Mouse (Mus musculus): ENCODE measurements around the gene Ahctf1.
"Not testable (repeated sequence)": the region's sequence is repeated elsewhere in the genome, so short reads cannot be mapped to it uniquely, and the experiment has no call there.

Gene Ahctf1

GRCm38 (mm10) chr1:179715289-179715688, 88.2 kb downstream of the Ahctf1 start:
- DNase-seq (ENCODE audit: inconsistent ontology term), result not testable (repeated sequence)

GRCm38 (mm10) chr1:179713367-179713766, 90.1 kb downstream of the Ahctf1 start:
- DNase-seq (ENCODE audit: inconsistent ontology term), result no peak

- DNase-seq (ENCODE audit: inconsistent ontology term), result no peak
Observed at GRCm38 (mm10) chr1:179712658-179713057, 90.8 kb downstream of the Ahctf1 start.

GRCm38 (mm10) chr1:179710739-179711138, 92.7 kb downstream of the Ahctf1 start:
- DNase-seq (ENCODE audit: inconsistent ontology term), result no peak

GRCm38 (mm10) chr1:179709390-179709789, 94.1 kb downstream of the Ahctf1 start:
- DNase-seq (ENCODE audit: inconsistent ontology term), result peak; percentile 69

- DNase-seq (ENCODE audit: inconsistent ontology term), result no peak
Observed at GRCm38 (mm10) chr1:179705154-179705553, 98.3 kb downstream of the Ahctf1 start.

- DNase-seq (ENCODE audit: inconsistent ontology term), result no peak
Observed at GRCm38 (mm10) chr1:179704150-179704549, 99.3 kb downstream of the Ahctf1 start.

All from Muller cell, postnatal 12 days (primary cell).